Mouse (Mus musculus): Measurements from ENCODE around the gene Zkscan4.
"Not testable (repeated sequence)": the region's sequence is repeated elsewhere in the genome, so short reads cannot be mapped to it uniquely, and the experiment has no call there.

Gene Zkscan4

GRCm38 (mm10) chr13:21478759-21479670 lies at the start of gene Zkscan4, which contains the start of gene Gm10065:
TSS of gene Zkscan4 (plus strand) at chr13:21478907.
TSS of gene Gm10065 (minus strand) at chr13:21479441.
- peak; percentile 67 for DNase-seq

- DNase-seq = no peak
Measured at GRCm38 (mm10) chr13:21435476-21435875, 43.2 kb upstream of the Zkscan4 start.

GRCm38 (mm10) chr13:21440503-21441206 lies 38.1 kb upstream of the Zkscan4 start, which contains the start of gene Pgbd1:
TSS of gene Pgbd1 (minus strand) at chr13:21441058.
- DNase-seq = peak; percentile 75

GRCm38 (mm10) chr13:21441207-21441572 lies 37.5 kb upstream of the Zkscan4 start:
- DNase-seq = no peak

GRCm38 (mm10) chr13:21446796-21447195 lies 31.9 kb upstream of the Zkscan4 start:
- DNase-seq = no peak

GRCm38 (mm10) chr13:21447856-21448614 lies 30.7 kb upstream of the Zkscan4 start:
- no peak for DNase-seq

GRCm38 (mm10) chr13:21453042-21453441 lies 25.7 kb upstream of the Zkscan4 start:
- no peak for DNase-seq

- DNase-seq = peak; percentile 82
Measured at GRCm38 (mm10) chr13:21453449-21453848, 25.3 kb upstream of the Zkscan4 start, which contains the start of gene Zscan26. TSS of gene Zscan26 (minus strand) at chr13:21453730.

GRCm38 (mm10) chr13:21454133-21454532 lies 24.6 kb upstream of the Zkscan4 start:
- DNase-seq = no peak

GRCm38 (mm10) chr13:21456347-21456746 lies 22.4 kb upstream of the Zkscan4 start:
- no peak for DNase-seq

- not testable (repeated sequence) for DNase-seq
Measured at GRCm38 (mm10) chr13:21462516-21462915, 16.2 kb upstream of the Zkscan4 start.

GRCm38 (mm10) chr13:21467336-21467735 lies 11.4 kb upstream of the Zkscan4 start:
- DNase-seq = no peak

- peak; percentile 79 for DNase-seq
Measured at GRCm38 (mm10) chr13:21468061-21469019, 10.4 kb upstream of the Zkscan4 start, which contains the start of gene Nkapl. TSS of gene Nkapl (minus strand) at chr13:21468509.

GRCm38 (mm10) chr13:21469097-21469496 lies 9.6 kb upstream of the Zkscan4 start:
- DNase-seq = no peak

GRCm38 (mm10) chr13:21472427-21472826 lies 6.3 kb upstream of the Zkscan4 start:
- no peak for DNase-seq

- DNase-seq = no peak
Measured at GRCm38 (mm10) chr13:21486881-21487280, 8.2 kb downstream of the Zkscan4 start.

- no peak for DNase-seq
Measured at GRCm38 (mm10) chr13:21492847-21493246, 14.1 kb downstream of the Zkscan4 start.

GRCm38 (mm10) chr13:21495080-21495479 lies 16.4 kb downstream of the Zkscan4 start, which contains the start of gene AK157302:
TSS of gene AK157302 (plus strand) at chr13:21495223.
- peak; percentile 5 for DNase-seq

- not testable (repeated sequence) for DNase-seq
Measured at GRCm38 (mm10) chr13:21501182-21501581, 22.5 kb downstream of the Zkscan4 start, which contains the start of gene Gm11273. TSS of gene Gm11273 (minus strand) at chr13:21501418.

- DNase-seq = no peak
Measured at GRCm38 (mm10) chr13:21502296-21502695, 23.6 kb downstream of the Zkscan4 start.

GRCm38 (mm10) chr13:21506221-21506649 lies 27.5 kb downstream of the Zkscan4 start:
- peak; percentile 75 for DNase-seq
